Mouse (Mus musculus): ENCODE results near the gene Krtap5-4. TPM values are rescaled to one million over a fixed set of nuclear protein-coding genes. Genes with fewer than 3 reads are reported as not detected.
"Not testable (repeated sequence)": the region's sequence is repeated elsewhere in the genome, so short reads cannot be mapped to it uniquely, and the experiment has no call there.

Gene Krtap5-4
- polyA plus RNA-seq, 1 experiment from 2014 or later = not detected

- Histone ChIP-seq H3K4me3 (ENCODE audit: low read depth, low read length) (no peak overlapping the region), H3K36me3 (ENCODE audit: control insufficient read depth, insufficient read depth) (no peaks in the 10 kb centered on the region), H3K27ac (ENCODE audit: low read length) (no peak overlapping the region), H3K9ac (ENCODE audit: low read depth, low read length) (no peak overlapping the region), H3K4me1 (ENCODE audit: control insufficient read depth, low read depth, low read length) (peaks cover 13% of the 10 kb centered on the region), H3K4me2 (ENCODE audit: low read depth, low read length) (no peak overlapping the region), H3K27me3 (ENCODE audit: control insufficient read depth, insufficient read depth, low read depth, low read length) (no peaks in the 10 kb centered on the region), H3K9me3 (replicated peaks; ENCODE audit: control insufficient read depth, low read length) (no peaks in the 10 kb centered on the region)
- ATAC-seq (ENCODE audit: low read depth) = no peak
- WGBS (ENCODE audit: insufficient replicate concordance) = 68% methylated on average over 5 of the region's 5 CpGs
Observed at GRCm38 (mm10) chr7:142317216-142317615, 13.9 kb downstream of the Krtap5-4 start.

GRCm38 (mm10) chr7:142319124-142319523 lies 15.8 kb downstream of the Krtap5-4 start:
- no peak for ATAC-seq (ENCODE audit: low read depth)
- Histone ChIP-seq H3K27me3 (ENCODE audit: control insufficient read depth, insufficient read depth, low read depth, low read length) (no peaks in the 10 kb centered on the region), H3K4me2 (ENCODE audit: low read depth, low read length) (no peak overlapping the region), H3K36me3 (ENCODE audit: control insufficient read depth, insufficient read depth) (no peaks in the 10 kb centered on the region), H3K27ac (ENCODE audit: low read length) (no peak overlapping the region), H3K4me3 (ENCODE audit: low read depth, low read length) (no peak overlapping the region), H3K9ac (ENCODE audit: low read depth, low read length) (no peak overlapping the region), H3K9me3 (replicated peaks; ENCODE audit: control insufficient read depth, low read length) (no peaks in the 10 kb centered on the region), H3K4me1 (ENCODE audit: control insufficient read depth, low read depth, low read length) (peaks cover 13% of the 10 kb centered on the region)
- WGBS (ENCODE audit: insufficient replicate concordance) = 83% methylated on average over 11 of the region's 11 CpGs

- WGBS (ENCODE audit: insufficient replicate concordance) = 24% methylated on average over 2 of the region's 2 CpGs
- no peaks in the 10 kb centered on the region for H3K9me3 ChIP-seq (replicated peaks; ENCODE audit: control insufficient read depth, low read length)
Observed at GRCm38 (mm10) chr7:142320906-142321305, 17.6 kb downstream of the Krtap5-4 start.

GRCm38 (mm10) chr7:142321637-142322306 lies 18.4 kb downstream of the Krtap5-4 start:
- not testable (repeated sequence) for H3K4me2 ChIP-seq (ENCODE audit: low read depth, low read length); H3K9me3 ChIP-seq (replicated peaks; ENCODE audit: control insufficient read depth, low read length); ATAC-seq (ENCODE audit: low read depth); H3K27me3 ChIP-seq (ENCODE audit: control insufficient read depth, insufficient read depth, low read depth, low read length); H3K4me3 ChIP-seq (ENCODE audit: low read depth, low read length); H3K36me3 ChIP-seq (ENCODE audit: control insufficient read depth, insufficient read depth); H3K9ac ChIP-seq (ENCODE audit: low read depth, low read length); H3K27ac ChIP-seq (ENCODE audit: low read length)
- H3K4me1 ChIP-seq (ENCODE audit: control insufficient read depth, low read depth, low read length) = peaks cover 13% of the 10 kb centered on the region
- 63% methylated on average over 3 of the region's 10 CpGs for WGBS (ENCODE audit: insufficient replicate concordance)

More at GRCm38 (mm10) chr7:142320906-142321305, 17.6 kb downstream of the Krtap5-4 start:
- no peak overlapping the region for H3K9ac ChIP-seq (ENCODE audit: low read depth, low read length)
- H3K27ac ChIP-seq (ENCODE audit: low read length) = no peak overlapping the region
- no peaks in the 10 kb centered on the region for H3K27me3 ChIP-seq (ENCODE audit: control insufficient read depth, insufficient read depth, low read depth, low read length)
- no peaks in the 10 kb centered on the region for H3K36me3 ChIP-seq (ENCODE audit: control insufficient read depth, insufficient read depth)
- H3K4me2 ChIP-seq (ENCODE audit: low read depth, low read length) = no peak overlapping the region
- H3K4me1 ChIP-seq (ENCODE audit: control insufficient read depth, low read depth, low read length) = peaks cover 13% of the 10 kb centered on the region
- H3K4me3 ChIP-seq (ENCODE audit: low read depth, low read length) = no peak overlapping the region
- no peak for ATAC-seq (ENCODE audit: low read depth)

- Histone ChIP-seq H3K36me3 (ENCODE audit: control insufficient read depth, insufficient read depth) (no peaks in the 10 kb centered on the region), H3K9ac (ENCODE audit: low read depth, low read length) (no peak overlapping the region), H3K4me2 (ENCODE audit: low read depth, low read length) (no peak overlapping the region), H3K27ac (ENCODE audit: low read length) (no peak overlapping the region), H3K9me3 (replicated peaks; ENCODE audit: control insufficient read depth, low read length) (no peaks in the 10 kb centered on the region), H3K4me1 (ENCODE audit: control insufficient read depth, low read depth, low read length) (peaks cover 4% of the 10 kb centered on the region), H3K4me3 (ENCODE audit: low read depth, low read length) (no peak overlapping the region), H3K27me3 (ENCODE audit: control insufficient read depth, insufficient read depth, low read depth, low read length) (no peaks in the 10 kb centered on the region)
- no peak for ATAC-seq (ENCODE audit: low read depth)
- 79% methylated on average over 6 of the region's 6 CpGs for WGBS (ENCODE audit: insufficient replicate concordance)
Observed at GRCm38 (mm10) chr7:142322641-142323040, 19.3 kb downstream of the Krtap5-4 start.

- Histone ChIP-seq H3K4me2 (ENCODE audit: low read depth, low read length) (no peak overlapping the region), H3K27ac (ENCODE audit: low read length) (no peak overlapping the region), H3K27me3 (ENCODE audit: control insufficient read depth, insufficient read depth, low read depth, low read length) (no peaks in the 10 kb centered on the region), H3K36me3 (ENCODE audit: control insufficient read depth, insufficient read depth) (no peaks in the 10 kb centered on the region), H3K9ac (ENCODE audit: low read depth, low read length) (no peak overlapping the region), H3K4me3 (ENCODE audit: low read depth, low read length) (no peak overlapping the region), H3K9me3 (replicated peaks; ENCODE audit: control insufficient read depth, low read length) (no peaks in the 10 kb centered on the region), H3K4me1 (ENCODE audit: control insufficient read depth, low read depth, low read length) (no peaks in the 10 kb centered on the region)
- 71% methylated on average over 12 of the region's 12 CpGs for WGBS (ENCODE audit: insufficient replicate concordance)
- no peak for ATAC-seq (ENCODE audit: low read depth)
Observed at GRCm38 (mm10) chr7:142323396-142324117, 20.2 kb downstream of the Krtap5-4 start.

- Histone ChIP-seq H3K4me3 (ENCODE audit: low read depth, low read length) (no peak overlapping the region), H3K27ac (ENCODE audit: low read length) (0 out of 2 replicates have a peak overlapping the region, but pooled peaks have one; percentile 17), H3K36me3 (ENCODE audit: control insufficient read depth, insufficient read depth) (no peaks in the 10 kb centered on the region), H3K4me1 (ENCODE audit: control insufficient read depth, low read depth, low read length) (peaks cover 16% of the 10 kb centered on the region), H3K9ac (ENCODE audit: low read depth, low read length) (no peak overlapping the region), H3K9me3 (replicated peaks; ENCODE audit: control insufficient read depth, low read length) (no peaks in the 10 kb centered on the region), H3K27me3 (ENCODE audit: control insufficient read depth, insufficient read depth, low read depth, low read length) (no peaks in the 10 kb centered on the region), H3K4me2 (ENCODE audit: low read depth, low read length) (no peak overlapping the region)
- WGBS (ENCODE audit: insufficient replicate concordance) = 41% methylated on average over 9 of the region's 9 CpGs
- ATAC-seq (ENCODE audit: low read depth) = no peak
Observed at GRCm38 (mm10) chr7:142326714-142327445, 23.5 kb downstream of the Krtap5-4 start.

GRCm38 (mm10) chr7:142328507-142328906 lies 25.2 kb downstream of the Krtap5-4 start:
- H3K36me3 ChIP-seq (ENCODE audit: control insufficient read depth, insufficient read depth) = no peaks in the 10 kb centered on the region
- no peak overlapping the region for H3K4me2 ChIP-seq (ENCODE audit: low read depth, low read length)
- no peak overlapping the region for H3K4me3 ChIP-seq (ENCODE audit: low read depth, low read length)
- WGBS (ENCODE audit: insufficient replicate concordance) = 60% methylated on average over 3 of the region's 3 CpGs
- no peak for ATAC-seq (ENCODE audit: low read depth)
- no peak overlapping the region for H3K27ac ChIP-seq (ENCODE audit: low read length)
- H3K27me3 ChIP-seq (ENCODE audit: control insufficient read depth, insufficient read depth, low read depth, low read length) = no peaks in the 10 kb centered on the region
- peaks cover 21% of the 10 kb centered on the region for H3K4me1 ChIP-seq (ENCODE audit: control insufficient read depth, low read depth, low read length)
- no peak overlapping the region for H3K9ac ChIP-seq (ENCODE audit: low read depth, low read length)
- no peaks in the 10 kb centered on the region for H3K9me3 ChIP-seq (replicated peaks; ENCODE audit: control insufficient read depth, low read length)

Data from liver, embryonic 16.5 days (tissue).